Mouse (Mus musculus) MEL (cell line): ENCODE measurements at regions not wholly inside any gene's neighbourhood (a gene's known extent, or its start where the extent isn't known, plus 50 kb on each side); places are given as distances from the start of the nearest gene placed in this dataset.

Experiments
- CTCF ChIP-seq, 3 experiments: IDR thresholded peaks in 2 of 3; conservative IDR thresholded peaks in 1 of 3; 2 replicates each; pipeline ENCODE4 v1.5.1; 2011 to 2012; ENCODE audit warnings: low read length in 3 of 3, low read depth in 2 of 3, mild to moderate bottlenecking in 2 of 3, improper control_type of control experiment in 1 of 3, inconsistent platforms in 1 of 3, mixed read lengths in 1 of 3, moderate library complexity in 1 of 3; ENCODE audit not compliant: control insufficient read depth in 1 of 3, insufficient read depth in 1 of 3, poor library complexity in 1 of 3, severe bottlenecking in 1 of 3
- EP300 ChIP-seq, 2 experiments: IDR thresholded peaks; 2 replicates each; pipeline ENCODE4 v1.6.1; 2011; ENCODE audit warnings: improper control_type of control experiment in 2 of 2, low read length in 2 of 2, low read depth in 1 of 2, mild to moderate bottlenecking in 1 of 2
- GATA1 ChIP-seq: IDR thresholded peaks from 2 replicates; pipeline ENCODE4 v1.6.1; 2011; ENCODE audit warnings: low read depth, low read length, improper control_type of control experiment
- KAT2A ChIP-seq: conservative IDR thresholded peaks from 2 replicates; pipeline ENCODE4 v1.6.1; 2012; ENCODE audit warnings: low read depth, low read length, improper control_type of control experiment, inconsistent platforms
- MAX ChIP-seq: IDR thresholded peaks from 2 replicates; pipeline ENCODE4 v1.6.1; 2011; ENCODE audit warnings: low read length, improper control_type of control experiment
- MXI1 ChIP-seq: IDR thresholded peaks from 2 replicates; pipeline ENCODE4 v1.6.1; 2011; ENCODE audit warnings: mild to moderate bottlenecking, low read depth, low read length, improper control_type of control experiment
- NRF1 ChIP-seq: IDR thresholded peaks from 2 replicates; pipeline ENCODE4 v1.6.1; 2014; ENCODE audit warnings: low read depth, mild to moderate bottlenecking, inconsistent platforms, low read length, improper control_type of control experiment, moderate library complexity; ENCODE audit not compliant: poor library complexity, insufficient read depth, severe bottlenecking
- POLR2A ChIP-seq, 2 experiments: IDR thresholded peaks; 2 replicates each; pipeline ENCODE4 v1.6.1; 2011 to 2012; ENCODE audit warnings: low read length in 2 of 2, mild to moderate bottlenecking in 2 of 2, control low read depth in 1 of 2, improper control_type of control experiment in 1 of 2, low read depth in 1 of 2, moderate library complexity in 1 of 2; ENCODE audit not compliant: control insufficient read depth in 1 of 2, insufficient read depth in 1 of 2, poor library complexity in 1 of 2
- POLR2AphosphoS5 ChIP-seq: IDR thresholded peaks from 2 replicates; pipeline ENCODE4 v1.6.1; 2012; ENCODE audit warnings: low read depth, borderline replicate concordance, mild to moderate bottlenecking, inconsistent platforms, low read length, moderate library complexity, mixed read lengths
- SIN3A ChIP-seq: IDR thresholded peaks from 2 replicates; pipeline ENCODE4 v1.6.1; 2012; ENCODE audit warnings: low read length, improper control_type of control experiment, inconsistent platforms
- TBP ChIP-seq: IDR thresholded peaks from 2 replicates; pipeline ENCODE4 v1.8.0; 2011; ENCODE audit warnings: low read depth, low read length, improper control_type of control experiment
- ZKSCAN1 ChIP-seq: IDR thresholded peaks from 2 replicates; pipeline ENCODE4 v1.6.1; 2012; ENCODE audit warnings: low read depth, mild to moderate bottlenecking, inconsistent platforms, low read length, improper control_type of control experiment, moderate library complexity
- ZMIZ1 ChIP-seq: IDR thresholded peaks from 2 replicates; pipeline ENCODE4 v1.6.1; 2012; ENCODE audit warnings: low read depth, mild to moderate bottlenecking, inconsistent platforms, low read length, improper control_type of control experiment, moderate library complexity

DNA sequence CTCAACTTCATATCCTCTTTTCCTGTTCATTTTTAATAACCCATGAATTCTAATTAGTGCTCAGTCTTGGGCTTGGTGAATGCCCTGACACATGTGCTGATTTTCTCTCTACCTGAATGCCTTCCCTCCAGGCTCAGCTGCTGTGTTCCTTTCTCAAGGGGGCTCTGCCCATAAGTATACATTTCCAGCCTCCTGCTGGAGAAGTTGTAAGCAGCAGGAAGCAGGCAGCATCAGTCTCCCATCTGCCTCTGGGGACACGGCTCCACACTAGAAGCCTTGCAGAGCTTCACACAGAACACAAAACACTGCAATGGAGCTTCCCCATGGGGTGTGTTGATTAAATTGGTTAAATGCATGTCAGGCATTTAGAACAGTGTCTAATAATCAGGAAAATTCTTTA is 477.0 kb upstream of the Auts2 start:
- TF ChIP-seq CTCF (IDR thresholded peaks at IDR 0.05 in 2 of 3, conservative IDR thresholded peaks at IDR 0.05 in 1 of 3; ENCODE audit: control insufficient read depth in 1 of 3, insufficient read depth in 1 of 3, low read depth in 2 of 3, low read length in 3 of 3, poor library complexity in 1 of 3, severe bottlenecking in 1 of 3), result no peak
- no peak for TF ChIP-seq POLR2AphosphoS5
- no peak for TF ChIP-seq EP300 (IDR thresholded peaks at IDR 0.05; ENCODE audit: low read depth in 1 of 2, low read length in 2 of 2)
- TF ChIP-seq TBP, result no peak
- TF ChIP-seq MAX, result no peak
- no peak for TF ChIP-seq NRF1
- no peak for TF ChIP-seq SIN3A
- no peak for TF ChIP-seq KAT2A
- no peak for TF ChIP-seq ZMIZ1
- no peak for TF ChIP-seq POLR2A (IDR thresholded peaks at IDR 0.05; ENCODE audit: control insufficient read depth in 1 of 2, insufficient read depth in 1 of 2, low read depth in 1 of 2, low read length in 2 of 2, poor library complexity in 1 of 2)
- TF ChIP-seq MXI1, result no peak
- TF ChIP-seq ZKSCAN1, result no peak
- no peak for TF ChIP-seq GATA1
